Mouse (Mus musculus) heart, postnatal 0 days (tissue): ENCODE measurements around the gene Rangrf.

Source experiments
- CTCF ChIP-seq: IDR thresholded peaks from 2 replicates; pipeline ENCODE4 v1.5.1; 2016; ENCODE audit warnings: antibody characterized with exemption, control low read depth, low read depth
- EP300 ChIP-seq: IDR thresholded peaks from 2 replicates; pipeline ENCODE4 v1.6.1; 2016; ENCODE audit warnings: antibody characterized with exemption, low read depth

DNA sequence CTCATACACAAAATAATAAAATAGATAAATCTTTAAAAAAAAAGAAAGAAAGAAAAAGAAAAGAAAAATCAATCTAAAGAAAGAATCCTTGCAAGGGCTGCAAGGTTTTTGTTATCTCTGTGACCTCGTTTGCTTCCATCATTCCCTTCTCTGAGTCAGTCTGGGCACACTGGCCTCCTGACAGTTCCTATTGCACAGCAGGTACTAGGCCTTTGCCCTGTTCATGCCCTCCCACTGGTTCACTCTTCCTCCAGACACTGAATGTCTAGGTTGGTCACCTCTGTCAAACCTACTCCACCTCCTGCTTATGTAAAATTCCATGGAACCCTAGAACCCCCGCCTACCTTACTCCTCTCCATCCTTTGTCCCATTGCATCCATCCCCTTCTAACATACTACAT, 29.7 kb downstream of the Rangrf start:
- no peak for TF ChIP-seq EP300
- TF ChIP-seq CTCF = no peak
